Mouse (Mus musculus): ENCODE data around the gene Adgrd1.

- TF ChIP-seq CTCF (IDR thresholded peaks at IDR 0.05; ENCODE audit: low read depth): no peak
- TF ChIP-seq EP300 (IDR thresholded peaks at IDR 0.05; ENCODE audit: low read depth): no peak
Measured at GRCm38 (mm10) chr5:129051910-129052309, 44.6 kb upstream of the Adgrd1 start.
